Mouse (Mus musculus) testis, postnatal 14 days (tissue): ENCODE measurements around the gene Cend1.
"Not testable (repeated sequence)": the region's sequence is repeated elsewhere in the genome, so short reads cannot be mapped to it uniquely, and the experiment has no call there.

Experiments
- DNase-seq: peaks from one replicate; pipeline ENCODE4 v3.0.0; 2021; ENCODE audit warnings: low spot score

Gene Cend1

DNA sequence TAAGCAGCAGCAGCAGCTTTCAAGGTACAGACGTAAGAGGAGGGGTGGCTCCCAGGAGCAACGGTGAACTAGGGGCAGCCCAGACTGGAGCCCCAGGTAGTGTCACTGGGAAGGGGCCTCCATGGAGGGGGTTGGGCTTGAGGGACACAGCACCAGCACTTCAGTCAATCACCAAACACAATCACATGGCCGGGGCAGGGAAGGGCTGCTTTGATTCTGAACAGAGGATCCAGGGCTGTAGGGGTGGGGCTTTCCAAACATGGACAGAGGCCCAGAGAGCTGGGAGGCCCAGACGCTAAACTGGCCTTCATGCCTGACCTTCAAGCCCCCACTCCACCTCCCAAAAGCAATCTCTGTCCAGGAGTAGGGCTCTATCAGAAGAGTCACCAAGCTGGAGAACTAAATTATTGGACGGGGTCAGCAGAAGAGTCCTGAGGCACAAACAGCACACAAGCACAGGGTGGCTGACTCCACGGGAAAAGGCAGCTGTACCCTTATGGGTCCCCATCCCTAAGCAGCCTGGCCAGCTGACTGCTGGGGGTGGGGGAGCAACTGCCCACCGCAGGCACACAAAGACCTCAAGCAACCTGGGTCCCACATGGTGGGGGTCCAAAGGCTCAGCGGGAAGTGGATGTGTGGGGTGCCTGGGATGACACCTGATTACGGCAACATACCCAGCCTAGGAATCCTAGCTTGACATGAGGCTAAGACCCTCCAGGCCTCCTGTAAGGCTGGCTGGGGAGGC lies 721 bp upstream of the Cend1 start:
- no peak for DNase-seq

DNA sequence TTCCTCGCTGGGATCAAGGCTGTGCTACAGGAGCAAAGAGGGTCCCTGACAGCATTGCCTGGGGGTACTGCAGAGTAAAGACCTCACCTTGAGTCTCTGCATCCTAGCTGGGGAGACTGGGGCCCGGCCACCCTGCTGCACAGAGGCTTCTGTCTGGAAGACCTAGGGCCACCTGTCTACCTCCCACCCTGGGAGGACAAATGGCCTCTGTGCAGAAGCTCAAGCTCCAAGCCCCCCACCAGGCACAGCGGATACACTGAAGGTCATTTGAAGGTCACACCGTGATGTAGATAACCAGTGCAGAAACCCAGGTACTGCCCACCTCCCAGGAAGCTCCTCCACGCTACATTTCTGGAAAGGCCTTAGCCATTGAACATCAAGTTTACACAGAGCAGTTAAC lies 590 bp downstream of the Cend1 start:
- no peak for DNase-seq

DNA sequence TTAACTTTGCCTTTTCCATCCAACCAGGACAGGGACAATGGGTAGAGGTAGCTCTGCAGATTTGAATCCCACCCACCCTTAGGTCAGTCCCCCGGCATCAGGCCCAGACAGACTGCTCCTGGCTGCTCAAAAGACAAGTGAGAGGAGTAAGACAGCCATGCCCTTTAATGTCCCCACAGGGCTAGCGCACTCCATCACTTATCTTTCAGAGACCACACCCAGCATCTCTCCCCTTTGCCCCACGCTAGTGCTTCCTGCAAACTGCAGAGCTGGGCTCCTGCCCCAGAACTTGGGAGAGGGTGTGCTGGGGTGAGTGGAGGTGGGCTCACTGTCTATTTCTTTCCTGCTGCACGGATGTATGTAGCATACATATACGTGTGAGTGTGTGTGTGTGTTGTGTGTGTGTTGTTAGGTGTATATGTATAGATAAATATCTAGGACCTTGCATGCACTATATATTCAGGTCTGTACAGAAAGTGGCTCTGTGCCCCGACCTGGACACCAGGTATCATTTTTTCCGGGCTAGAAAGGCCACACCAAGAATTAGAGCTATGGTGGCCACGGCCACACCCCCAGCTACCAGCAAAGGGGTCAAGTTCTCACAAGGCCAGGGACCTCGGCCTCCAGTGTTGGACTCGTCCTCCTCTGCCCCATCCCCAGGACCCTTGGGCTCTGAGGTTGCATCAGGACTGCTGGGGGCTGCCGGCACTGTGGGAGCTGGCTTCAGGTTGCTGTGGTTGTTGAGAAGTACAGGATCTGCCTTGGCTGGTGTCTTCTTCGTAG lies 2.2 kb downstream of the Cend1 start:
- no peak for DNase-seq

DNA sequence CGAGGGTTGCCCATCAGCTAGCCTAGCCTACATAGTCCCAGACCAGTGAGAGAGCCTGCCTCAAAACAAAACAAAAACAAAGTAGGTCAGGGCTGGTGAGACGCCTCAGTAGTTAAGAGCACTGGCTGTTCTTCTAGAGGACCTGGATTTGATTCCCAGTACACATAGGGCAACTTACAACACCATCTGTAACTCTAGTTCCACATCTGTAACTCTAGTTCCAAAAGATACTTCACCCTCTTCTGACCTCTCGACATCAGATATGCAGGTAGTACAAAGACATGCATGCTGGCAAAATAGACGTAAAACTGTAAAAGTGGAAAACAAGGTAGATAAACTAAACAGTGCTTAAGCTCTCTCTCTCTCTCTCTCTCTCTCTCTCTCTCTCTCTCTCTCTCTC lies 5.5 kb downstream of the Cend1 start:
- no peak for DNase-seq

DNA sequence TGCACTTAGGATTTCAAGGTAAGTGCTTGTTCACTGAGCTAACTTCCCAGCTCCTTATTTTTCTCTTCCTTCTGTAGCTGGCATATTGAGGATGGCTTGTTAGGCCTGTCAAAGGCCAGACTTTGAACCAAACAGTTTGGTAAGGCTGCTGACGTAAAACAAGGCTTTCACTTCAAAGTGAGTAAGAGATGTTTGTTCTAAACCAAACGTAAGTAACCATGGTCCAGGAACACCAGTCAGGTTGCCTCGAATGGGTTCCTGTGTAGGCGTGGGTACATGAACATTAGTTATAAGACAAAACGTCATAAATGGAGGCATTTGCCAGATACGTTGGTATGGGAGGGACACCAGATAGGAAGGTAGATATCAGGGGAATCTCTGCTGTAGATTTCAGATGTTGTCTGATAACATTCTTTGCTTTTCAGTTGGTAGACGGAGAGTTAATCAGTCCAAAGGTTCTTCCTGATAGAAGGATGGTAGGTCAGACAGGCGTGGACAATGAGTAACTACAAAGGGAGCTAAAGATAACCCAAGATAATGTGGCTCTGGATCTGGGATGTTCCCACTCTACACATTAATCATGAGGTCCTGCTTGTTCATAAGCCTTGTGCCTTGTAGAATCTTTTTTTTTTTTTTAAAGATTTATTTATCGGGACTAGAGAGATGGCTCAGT lies 9.1 kb downstream of the Cend1 start:
- DNase-seq = no peak

DNA sequence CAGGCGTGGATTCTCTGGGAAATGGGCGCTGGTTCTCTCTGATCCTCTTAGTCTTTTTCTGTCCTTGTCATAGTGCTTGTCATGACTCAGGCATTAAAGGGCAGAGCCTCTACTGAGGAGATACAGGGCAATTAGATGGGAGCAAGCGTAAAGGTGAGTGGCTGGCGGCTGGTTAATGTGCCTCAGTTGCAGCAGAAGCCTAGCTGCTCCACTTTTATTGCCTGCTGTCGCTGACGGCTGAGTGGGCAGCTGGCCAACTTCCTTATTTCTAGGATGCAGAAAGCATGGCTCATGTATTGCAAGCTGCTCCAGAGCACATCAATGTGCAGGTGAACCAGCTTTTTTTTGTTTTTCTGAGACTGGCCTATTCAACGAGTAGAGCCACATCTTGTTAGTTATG lies 10.3 kb downstream of the Cend1 start:
- no peak for DNase-seq

DNA sequence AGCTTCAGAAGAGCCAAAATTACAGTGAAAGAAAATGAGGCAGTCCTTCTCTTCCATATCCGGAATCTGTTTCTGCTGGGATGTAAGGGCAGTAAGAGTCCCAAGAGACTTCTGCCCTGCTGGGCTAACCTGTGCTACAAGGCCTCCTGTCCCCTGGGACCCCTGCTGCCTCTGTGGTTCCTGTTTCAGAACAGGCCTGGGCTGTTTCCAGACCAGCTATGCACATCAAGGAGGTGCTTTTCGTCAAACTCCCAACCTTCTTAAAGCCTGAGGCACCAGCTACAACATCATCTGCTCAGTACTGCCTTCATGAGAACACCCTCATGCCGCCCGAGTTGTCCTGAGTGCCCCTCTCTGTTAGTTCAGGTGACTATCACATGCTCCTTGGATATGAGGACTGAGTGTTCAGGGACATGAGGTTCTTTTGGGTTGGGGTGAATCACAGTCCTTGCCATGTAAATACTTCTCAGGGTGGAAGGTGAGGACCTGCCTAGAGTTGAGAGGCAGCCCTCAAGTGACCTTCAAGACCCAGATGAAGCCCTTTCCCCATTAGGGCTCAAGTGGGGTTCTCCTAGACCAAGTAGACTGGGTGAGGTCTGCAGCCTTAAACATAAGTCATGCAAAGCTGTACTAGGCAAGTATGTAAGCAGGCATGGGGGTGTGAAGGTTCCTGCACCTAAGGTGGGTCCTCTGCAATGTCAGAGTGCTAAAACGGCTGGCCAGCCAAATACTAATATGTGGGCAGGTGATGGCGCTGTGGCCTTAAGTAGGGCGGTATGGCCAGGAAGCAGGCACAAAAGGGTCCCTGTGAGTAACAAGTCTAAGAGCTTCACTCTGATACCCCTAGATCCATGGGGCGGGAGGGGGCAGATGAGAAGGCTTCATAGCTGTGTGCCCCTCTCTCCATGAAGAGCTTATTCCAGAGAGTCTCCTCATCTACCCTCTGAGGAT lies 11.3 kb downstream of the Cend1 start:
- DNase-seq = no peak

DNA sequence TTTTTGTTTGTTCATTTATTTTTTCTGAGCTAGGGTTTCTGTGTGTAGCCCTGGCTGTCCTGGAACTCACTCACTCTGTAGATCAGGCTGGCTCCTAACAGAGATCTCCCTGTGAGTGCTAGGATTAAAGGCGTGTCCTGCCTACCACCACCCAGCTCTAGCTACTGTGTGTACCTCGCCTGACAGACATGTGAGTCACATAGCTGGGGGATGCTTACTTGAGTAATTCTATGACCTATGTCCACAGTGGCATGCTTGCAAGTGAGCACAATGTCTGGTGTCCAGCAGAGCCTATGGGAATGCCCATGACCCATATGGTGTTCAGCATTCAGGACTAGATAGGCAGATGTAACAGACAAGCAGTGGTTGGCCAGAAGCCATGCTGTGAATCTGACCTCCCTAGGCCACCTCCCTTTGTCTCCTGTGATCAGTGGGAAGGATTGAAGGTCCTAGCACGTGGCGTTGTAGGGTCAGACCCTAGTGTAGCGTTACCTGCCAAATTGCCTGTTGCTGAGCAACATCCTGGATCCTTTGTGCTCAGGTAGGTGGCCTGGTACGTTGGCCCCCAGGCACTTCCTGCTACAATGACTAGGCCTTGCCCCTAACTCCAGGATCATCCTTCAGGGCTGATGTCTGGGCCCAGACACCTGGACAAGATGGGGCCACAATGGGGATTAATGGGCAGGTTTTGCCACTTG lies 13.0 kb downstream of the Cend1 start:
- no peak for DNase-seq

DNA sequence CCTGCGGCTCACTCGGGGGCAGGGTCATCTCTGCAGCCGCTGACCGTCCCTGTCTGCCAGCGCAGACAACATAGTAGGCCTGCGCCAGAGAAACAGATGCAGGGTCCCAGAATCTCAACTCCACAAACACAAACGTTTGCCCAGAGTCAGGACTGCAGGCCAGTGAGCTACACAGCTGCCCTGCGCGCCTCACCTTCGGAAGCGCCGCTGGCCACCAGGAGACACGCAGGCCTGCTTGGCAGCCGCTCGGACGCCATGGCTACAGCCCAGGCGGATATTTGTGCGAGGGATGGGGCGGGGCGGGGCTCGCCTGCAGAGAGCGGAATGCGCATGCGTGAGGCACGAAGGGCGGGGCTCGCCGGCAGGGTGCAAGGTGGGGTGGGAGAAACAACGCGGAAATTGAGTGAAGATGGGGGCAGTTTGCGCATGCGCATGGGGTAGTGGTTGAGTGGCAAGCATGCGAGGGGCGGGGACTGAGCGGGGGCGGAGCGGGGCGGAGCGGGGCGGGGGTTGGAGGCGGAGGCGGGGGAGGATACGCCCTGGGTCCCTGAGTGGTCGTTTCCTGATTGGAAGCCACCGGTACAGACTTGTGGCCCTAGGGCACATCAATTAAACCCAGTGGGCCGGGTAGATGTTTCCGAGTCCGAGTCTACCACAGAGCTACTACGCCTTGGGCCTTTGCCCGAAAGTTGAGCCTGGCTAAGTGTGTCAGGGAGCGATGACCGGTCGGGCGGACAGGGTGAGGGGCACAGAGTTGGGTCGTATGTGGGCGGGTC lies 15.3 kb downstream of the Cend1 start, which contains the start of gene Gatd1:
TSS of gene Gatd1 (minus strand) at position 328 of the 776 bp plus-strand sequence.
- peak; percentile 100 for DNase-seq

DNA sequence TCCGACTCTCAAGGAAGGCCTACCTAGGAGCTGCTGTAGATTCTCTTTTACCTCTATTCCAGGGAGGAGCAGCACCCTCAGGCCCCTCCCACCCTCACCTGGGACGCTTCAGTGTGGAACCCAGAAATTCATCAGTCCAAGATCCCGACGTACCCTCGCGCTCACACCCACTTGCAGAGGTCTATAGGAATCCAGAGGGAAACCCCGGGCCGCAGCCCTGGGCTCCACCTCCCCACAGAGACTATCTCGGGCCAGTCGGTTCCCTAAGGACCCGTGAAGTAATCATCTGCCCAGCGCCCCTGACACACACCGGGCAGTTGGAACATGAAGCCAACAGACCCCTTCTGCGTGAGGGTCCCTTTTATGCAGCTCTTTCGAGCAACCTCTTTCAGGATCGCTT lies 16.0 kb downstream of the Cend1 start:
- no peak for DNase-seq

DNA sequence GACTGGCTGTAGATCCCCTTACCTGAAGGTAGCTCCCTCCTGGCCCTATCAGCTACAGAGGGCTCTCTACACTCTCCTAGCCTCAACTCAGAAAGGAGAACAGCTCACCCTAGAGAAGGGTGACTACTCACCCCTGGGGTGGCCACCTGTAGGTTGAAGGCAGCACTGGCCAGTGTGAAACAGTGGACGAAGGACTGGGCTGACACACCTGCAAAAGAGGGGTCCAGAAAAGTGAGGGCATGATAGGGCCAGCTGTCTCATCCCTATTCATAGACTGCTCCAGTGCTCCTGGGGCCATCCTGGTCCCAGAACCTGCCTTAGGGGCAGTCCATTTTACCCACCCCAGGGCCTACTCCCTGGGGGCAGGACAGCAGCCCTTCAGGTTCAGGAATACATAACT lies 17.6 kb downstream of the Cend1 start:
- no peak for DNase-seq

DNA sequence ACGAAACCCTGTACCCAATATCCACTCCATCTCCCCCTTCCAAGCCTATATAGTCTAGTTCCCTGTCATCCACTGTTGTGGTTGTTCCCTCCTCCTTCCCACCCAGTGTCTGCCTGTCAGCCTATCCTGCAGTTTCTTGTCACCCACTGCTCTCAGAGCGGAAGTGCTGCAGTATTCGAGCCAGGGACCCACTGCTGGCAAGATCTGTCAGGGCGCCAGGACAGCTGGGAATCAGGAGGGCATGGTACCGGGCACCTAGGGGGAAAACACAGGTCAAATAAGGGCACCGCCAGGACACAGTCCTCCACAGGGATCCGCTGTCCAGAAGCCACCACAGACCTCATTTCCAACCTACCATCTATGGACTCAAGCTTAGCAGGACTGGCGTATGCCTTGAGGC lies 18.7 kb downstream of the Cend1 start:
- no peak for DNase-seq

DNA sequence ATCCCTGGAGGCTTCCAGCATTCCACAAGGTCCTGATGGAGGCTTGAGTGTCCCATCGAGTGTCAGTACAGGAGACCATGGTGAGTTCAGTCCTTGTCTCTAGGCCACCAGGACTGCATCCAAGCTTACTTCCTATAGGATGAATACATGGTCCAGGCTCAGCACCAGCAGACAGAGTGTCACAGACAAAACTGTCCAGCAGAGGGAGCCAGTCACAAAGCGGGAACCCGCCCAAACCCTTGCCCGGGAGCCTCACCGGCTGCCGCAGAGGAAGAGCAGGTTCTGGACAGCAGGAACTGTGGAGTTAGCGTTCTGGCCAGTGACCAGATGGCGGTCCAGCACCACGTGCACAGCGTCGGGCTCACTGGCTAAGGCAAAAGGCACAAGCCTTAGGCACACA lies 20.5 kb downstream of the Cend1 start:
- peak; percentile 65 for DNase-seq

DNA sequence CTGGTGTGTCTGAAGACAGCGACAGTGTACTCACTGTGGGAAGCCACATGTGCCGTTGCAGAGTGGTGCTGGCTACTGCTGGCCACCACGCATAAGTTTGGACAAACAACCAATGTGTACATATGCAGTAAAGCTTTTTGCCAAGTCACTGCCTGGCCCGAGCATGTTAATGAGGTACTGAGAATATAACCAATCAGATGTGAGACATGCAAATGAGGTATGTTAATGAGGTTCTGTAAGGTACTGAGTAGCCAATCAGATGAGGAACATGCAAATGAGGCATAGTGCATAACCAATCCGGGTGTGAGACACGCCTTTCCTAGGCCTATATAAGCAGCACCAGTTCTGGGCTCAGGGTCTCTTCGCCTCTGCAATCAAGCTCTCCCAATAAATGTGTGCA lies 21.6 kb downstream of the Cend1 start:
- not testable (repeated sequence) for DNase-seq

DNA sequence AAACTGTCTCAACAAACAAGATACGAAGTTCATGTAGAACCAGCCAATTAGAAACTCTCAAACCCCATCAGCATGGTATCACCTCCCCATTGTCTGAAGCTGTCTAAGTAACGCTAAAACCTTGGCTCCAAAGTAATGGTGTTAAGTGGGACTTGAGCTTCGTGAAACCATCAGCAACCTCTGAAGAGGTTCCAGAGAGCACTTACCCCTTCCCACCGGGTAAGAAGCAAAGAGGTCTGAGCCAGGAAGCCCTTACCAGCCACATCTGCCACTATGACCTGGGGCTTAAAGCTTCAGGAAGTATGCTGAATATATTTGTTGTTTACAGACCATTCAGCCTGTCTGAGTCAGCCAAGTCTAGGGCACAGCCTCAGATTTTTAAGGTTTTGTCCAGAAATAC lies 23.8 kb downstream of the Cend1 start:
- DNase-seq = no peak

DNA sequence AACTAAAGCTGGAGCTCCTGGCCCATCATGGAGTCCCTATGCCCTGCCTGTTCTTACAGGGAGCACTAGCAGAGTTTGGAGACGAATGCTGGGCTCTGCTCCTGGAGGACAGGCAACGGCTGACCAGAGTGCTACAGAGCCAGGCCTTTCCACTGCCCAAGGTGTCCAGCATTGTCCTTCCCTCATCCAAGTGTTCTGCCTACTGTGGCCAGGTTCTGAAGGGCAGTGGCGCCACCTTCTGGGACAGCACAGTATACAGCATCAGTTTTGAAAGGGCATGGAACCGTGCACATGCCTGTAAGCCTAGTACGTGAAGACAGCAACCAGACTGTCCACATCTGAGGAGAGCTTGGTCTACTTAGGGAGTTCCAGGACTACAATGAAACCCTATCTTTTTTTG lies 26.0 kb downstream of the Cend1 start:
- peak; percentile 52 for DNase-seq

DNA sequence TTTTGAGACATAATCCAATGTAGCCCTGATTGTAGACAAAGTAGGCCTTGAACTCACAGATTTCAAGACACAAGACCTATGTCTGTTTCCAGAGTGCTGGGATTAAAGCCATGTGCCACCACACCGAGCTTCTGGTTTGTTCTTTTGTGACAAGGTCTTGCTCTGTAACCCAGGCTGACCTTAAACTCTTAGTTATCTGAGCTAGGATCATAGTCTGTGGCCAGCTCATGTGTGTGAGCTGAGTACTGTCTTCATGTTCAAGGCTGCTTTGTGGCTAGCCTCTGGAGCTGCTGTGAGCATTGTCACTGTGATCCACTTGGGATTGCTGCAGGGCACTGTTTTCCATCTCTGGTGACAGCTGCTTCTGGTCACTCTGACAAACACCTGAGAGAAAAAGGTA lies 33.9 kb downstream of the Cend1 start:
- DNase-seq = no peak

DNA sequence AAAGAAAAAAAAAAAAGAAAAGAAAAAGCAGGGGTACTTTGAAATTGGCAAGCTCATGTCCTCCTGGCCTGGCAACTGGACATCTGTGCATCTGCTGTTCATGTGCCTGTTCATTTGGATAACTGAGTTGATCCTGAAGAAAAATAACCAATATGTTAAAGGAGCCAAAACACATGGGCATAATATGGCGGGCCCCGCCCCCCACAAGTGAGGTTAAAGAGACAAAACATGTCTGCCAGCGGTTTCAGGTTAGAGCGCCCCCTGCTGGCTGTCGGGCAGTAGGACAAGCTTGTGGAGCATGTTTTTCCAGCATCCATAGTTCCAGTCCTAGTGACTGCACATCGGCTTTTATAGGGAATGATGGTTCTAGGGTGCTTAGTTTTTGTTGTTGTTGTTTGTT lies 34.5 kb downstream of the Cend1 start:
- DNase-seq = peak; percentile 72

DNA sequence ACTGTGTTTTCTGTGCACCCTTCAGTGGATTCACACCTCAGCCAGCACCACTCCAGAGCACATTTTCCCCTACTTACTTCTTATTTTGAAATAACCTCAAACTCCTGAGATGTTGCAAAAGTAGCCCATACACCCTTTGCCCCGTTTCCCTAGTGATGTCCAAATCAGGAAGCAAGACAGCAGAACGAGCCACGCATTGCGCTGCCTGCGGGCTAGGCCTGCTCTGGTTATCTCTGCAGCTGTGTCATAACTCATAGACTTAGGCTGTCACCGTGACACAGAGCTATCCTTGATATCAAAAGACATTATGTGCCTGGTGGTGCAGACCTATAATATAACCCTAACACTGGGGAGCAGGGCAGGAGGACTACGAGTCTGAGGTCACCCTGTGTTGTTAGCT lies 35.1 kb downstream of the Cend1 start:
- DNase-seq = no peak

DNA sequence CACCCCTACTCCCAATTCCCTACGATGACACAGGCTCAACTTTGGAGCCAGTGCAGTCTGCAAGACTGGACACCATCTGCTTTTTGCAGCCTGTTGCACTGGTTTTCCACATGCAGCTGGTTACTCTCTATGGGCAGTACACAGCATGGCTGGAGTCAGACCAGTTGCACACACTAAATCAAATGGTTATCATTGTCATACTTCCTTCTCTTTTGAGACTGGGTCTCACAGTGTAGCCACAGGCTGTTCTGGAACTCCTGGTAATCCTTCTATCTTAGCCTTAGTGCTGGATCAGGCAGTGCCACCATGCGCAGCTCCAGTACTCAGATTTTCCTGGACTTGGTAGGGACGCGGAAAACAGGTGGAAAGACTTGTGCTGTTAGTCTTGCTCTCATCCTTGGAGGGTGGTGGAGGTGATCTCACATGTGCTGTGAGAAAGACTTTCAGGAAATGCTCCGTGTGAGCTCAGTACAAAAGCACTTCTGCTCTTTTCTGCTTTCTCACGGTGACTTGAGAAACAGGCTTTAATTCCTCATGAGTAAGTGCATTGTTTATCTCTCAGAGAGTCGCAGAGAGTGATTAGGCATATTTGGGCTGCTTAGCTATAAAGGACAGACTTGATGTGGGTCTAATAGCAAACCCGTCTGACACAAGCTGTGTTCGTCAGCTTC lies 36.6 kb downstream of the Cend1 start:
- DNase-seq = no peak
